Mouse (Mus musculus) cerebellum, postnatal 14 days (tissue): ENCODE measurements around the gene Rbm18.

ENCODE experiments used
- DNase-seq, 2 experiments: peaks; one replicate each; pipeline ENCODE4 v3.0.0; 2021; ENCODE audit warnings: mixed read lengths in 2 of 2

Rbm18 gene

DNA sequence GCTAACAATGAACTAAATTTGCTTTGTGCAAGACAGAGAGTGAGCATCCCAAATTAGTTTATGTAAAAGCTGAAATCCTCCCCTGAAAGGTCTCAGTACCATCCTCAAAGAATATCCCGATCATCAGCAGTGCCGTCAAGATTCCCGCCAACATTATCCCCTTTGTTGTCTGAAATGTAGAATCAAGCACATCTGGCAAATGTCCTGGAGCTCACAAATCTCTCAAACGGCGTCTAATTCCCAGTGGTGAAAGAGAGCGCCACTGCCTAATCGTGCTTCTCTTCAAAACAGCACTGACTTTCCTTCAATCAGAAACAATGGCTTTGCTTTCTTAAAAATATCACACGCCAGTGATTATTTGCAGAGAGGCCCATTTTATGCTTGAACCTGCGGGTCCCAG lies 69.4 kb downstream of the Rbm18 start:
- no peak for DNase-seq
